9 mouse cellular contexts compared by ENCODE assay signal in genomic region chr11:66914249-66914648, GRCm38 (mm10). TPM values are rescaled to one million over a fixed set of nuclear protein-coding genes. Genes with fewer than 3 reads are reported as not detected.
DNase-seq lines count a peak whose midpoint lies in the region; ATAC-seq lines count a peak whose summit lies in the region.
"Had no signal": no experiment of that assay in that cellular context is flagged by ENCODE, and none has a peak within 500 bp of the region (broad histone marks: within the 10 kb centered on the region; RNA-seq: fewer than 3 reads in every experiment).

No protein-coding gene starts in this region.

- H3K4me3 ChIP-seq in neural tube, embryonic 13.5 days, result no peak overlapping the region

- peaks cover 5% of the 10 kb centered on the region; the same call in 1 of the 2 replicates for H3K4me1 ChIP-seq in neural tube, embryonic 13.5 days (replicated peaks)

- DNase-seq in spleen, postnatal 10 days (ENCODE audit: low spot score in 2 of 2), result peak; percentile 21 to 56
- DNase-seq in spleen, adult 12 weeks (ENCODE audit: low spot score), result no peak
- peak; percentile 32 for DNase-seq in adrenal gland, adult 2 months
- DNase-seq in embryo, embryonic 10.5 days (ENCODE audit: low spot score), result peak; percentile 71
- DNase-seq in heart, postnatal 4 days, result peak; percentile 69
- peak; percentile 28 to 32 for DNase-seq in left cerebral cortex, postnatal 25 days (ENCODE audit: low spot score in 2 of 2)

- WGBS in neural tube, embryonic 13.5 days, result 15% methylated on average over 3 of the region's 3 CpGs

- no peak overlapping the region for H3K27ac ChIP-seq in neural tube, embryonic 13.5 days (replicated peaks)

- no peaks in the 10 kb centered on the region for H3K9me3 ChIP-seq in neural tube, embryonic 13.5 days

- no peak for ATAC-seq in neural tube, embryonic 13.5 days (ENCODE audit: low read depth)
- no peak for ATAC-seq in erythroblast, adult 5-6 weeks (replicated peaks; ENCODE audit: low FRiP score, poor library complexity, severe bottlenecking)

- no peaks in the 10 kb centered on the region for H3K27me3 ChIP-seq in neural tube, embryonic 13.5 days

- H3K4me2 ChIP-seq in neural tube, embryonic 13.5 days, result peak overlapping the region; percentile 34; the same call in 1 of the 2 replicates

- no peaks in the 10 kb centered on the region for H3K36me3 ChIP-seq in neural tube, embryonic 13.5 days

- H3K9ac ChIP-seq in neural tube, embryonic 13.5 days, result no peak overlapping the region

- intact Hi-C loops in left cerebral cortex, postnatal 25 days (cut with DNase I), result loop anchor here (2.0 kb wide), 1 partner anchor 71 kb away; no protein-coding TSS in a partner anchor

RNA-seq across cellular contexts. Expression of gene Pirt, which starts 2.5 kb away (rescaled TPM):
- total RNA-seq in adrenal gland, adult 2 months (2021), result 10 to 100 TPM in 1 of 2 experiments, 1 to 10 TPM in 1; 7.8 to 15.3 TPM
- polyA plus RNA-seq in adrenal gland, adult 2 months (2012; rRNA removed), result 1.9 and 2.7 TPM in 2 replicates
- 10 to 100 TPM; 32.0 to 36.6 TPM for total RNA-seq in heart, postnatal 4 days (2021)
- total RNA-seq in left cerebral cortex, postnatal 25 days (2021), result under 1 TPM; 0.11 to 0.14 TPM
- polyA plus RNA-seq in neural tube, embryonic 13.5 days (2015; fragmentation: Nextera tagmentation; extraction: Ambion mirVana), result 43.0 and 62.5 TPM in 2 replicates
- not detected in 2 replicates for total RNA-seq in erythroblast, adult 5-6 weeks (2015; ENCODE audit: low replicate concordance)
- not detected in 2 replicates for total RNA-seq in erythroblast, adult 5-6 weeks (2017; ENCODE audit: low replicate concordance)

RNA-seq across cellular contexts. Expression of gene Tmem238l, which starts 42.2 kb away (rescaled TPM):
- total RNA-seq in adrenal gland, adult 2 months (2021), result not detected
- not detected in 2 replicates for polyA plus RNA-seq in adrenal gland, adult 2 months (2012; rRNA removed)
- total RNA-seq in heart, postnatal 4 days (2021), result under 1 TPM; 0.34 to 0.52 TPM
- not detected for total RNA-seq in left cerebral cortex, postnatal 25 days (2021)
- polyA plus RNA-seq in neural tube, embryonic 13.5 days (2015; fragmentation: Nextera tagmentation; extraction: Ambion mirVana), result not detected in 2 replicates
- total RNA-seq in erythroblast, adult 5-6 weeks (2015; ENCODE audit: low replicate concordance), result not detected in 2 replicates
- not detected in 2 replicates for total RNA-seq in erythroblast, adult 5-6 weeks (2017; ENCODE audit: low replicate concordance)
- total RNA-seq: gastrocnemius, postnatal 4 days had no signal

Comparison
In these comparisons a context has a peak if more than half of its experiments do, and no peak if none do; other contexts are left out.
1. RNA of gene Pirt, which starts 2.5 kb away (total RNA-seq): 32.0 to 36.6 TPM in heart, postnatal 4 days and 7.8 to 15.3 TPM in adrenal gland, adult 2 months; 0.11 to 0.14 TPM in left cerebral cortex, postnatal 25 days and not detected in erythroblast, adult 5-6 weeks; every median in the first group is over 4 times any median in the second.